Mouse (Mus musculus): ENCODE data around the gene Mto1.

DNA sequence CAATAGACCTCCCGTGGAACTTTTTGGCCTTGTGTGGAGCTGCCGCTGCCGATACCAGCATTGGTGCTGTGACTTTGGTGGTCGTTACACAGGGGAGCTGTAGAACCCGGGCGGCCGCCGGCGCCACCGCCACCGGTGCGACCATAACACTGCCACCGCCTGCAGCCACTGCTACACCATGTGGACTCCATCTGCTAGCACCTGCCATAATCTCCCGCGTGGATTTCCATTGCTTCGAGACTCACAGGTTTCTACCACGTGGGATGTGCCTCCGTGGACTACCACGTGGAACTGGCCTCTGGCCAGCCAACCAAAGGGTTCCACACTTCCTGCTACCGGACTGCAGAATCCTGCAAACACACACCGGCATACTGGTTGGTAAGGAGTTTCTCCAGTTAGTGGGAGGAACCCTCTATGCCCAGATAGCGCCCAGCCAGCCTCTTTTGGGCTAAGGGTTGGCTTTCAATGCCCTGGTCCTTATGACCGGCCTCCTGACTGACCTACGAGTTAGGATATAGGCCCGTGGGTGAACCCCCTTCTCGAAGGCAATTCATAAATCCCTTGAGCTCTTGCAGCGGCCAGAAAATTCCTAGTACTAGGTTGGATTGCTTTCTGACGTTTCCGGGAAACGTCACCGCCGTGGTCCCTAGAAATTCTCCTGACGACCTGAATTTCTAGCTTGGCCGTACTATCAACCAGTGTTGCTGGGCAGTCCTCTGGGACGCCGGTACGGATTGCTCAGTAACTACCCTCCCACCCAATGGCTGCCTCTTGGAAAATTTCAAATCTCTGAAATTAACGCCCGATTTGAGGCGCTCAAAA, 73.0 kb downstream of the Mto1 start:
- TF ChIP-seq CTCF (conservative IDR thresholded peaks at IDR 0.05 in 1 of 2, IDR thresholded peaks at IDR 0.05 in 1 of 2; ENCODE audit: low read depth in 2 of 2, low read length in 2 of 2) = no peak
- no peak for TF ChIP-seq POLR2AphosphoS2 (IDR thresholded peaks at IDR 0.05; ENCODE audit: low read depth, low read length)
- no peak for TF ChIP-seq JUND (conservative IDR thresholded peaks at IDR 0.05; ENCODE audit: low read depth, low read length)
- TF ChIP-seq TBP (conservative IDR thresholded peaks at IDR 0.05; ENCODE audit: low read depth, low read length) = no peak
- no peak for TF ChIP-seq MAX (IDR thresholded peaks at IDR 0.05; ENCODE audit: low read length)
- no peak for TF ChIP-seq POLR2A (IDR thresholded peaks at IDR 0.05; ENCODE audit: low read depth, low read length)
- no peak for TF ChIP-seq NELFE (IDR thresholded peaks at IDR 0.05; ENCODE audit: low read depth, low read length)
- no peak for TF ChIP-seq ETS1 (conservative IDR thresholded peaks at IDR 0.05; ENCODE audit: low read depth, low read length)
- no peak for TF ChIP-seq ZC3H11A (IDR thresholded peaks at IDR 0.05; ENCODE audit: low read depth, low read length)
- TF ChIP-seq EP300 (IDR thresholded peaks at IDR 0.05; ENCODE audit: low read length) = no peak
